16 mouse cellular contexts compared by ENCODE assay signal in genomic region chr11:58990794-58991193, GRCm38 (mm10). TPM values are rescaled to one million over a fixed set of nuclear protein-coding genes. Genes with fewer than 3 reads are reported as not detected.
DNase-seq lines count a peak whose midpoint lies in the region; ATAC-seq and TF ChIP-seq lines count a peak whose summit lies in the region.
"Had no signal": no experiment of that assay in that cellular context is flagged by ENCODE, and none has a peak within 500 bp of the region (broad histone marks: within the 10 kb centered on the region; RNA-seq: fewer than 3 reads in every experiment).

No protein-coding gene starts in this region.

- no peak overlapping the region for H3K4me2 ChIP-seq in midbrain, embryonic 11.5 days
- H3K4me2 ChIP-seq in midbrain, embryonic 13.5 days (replicated peaks), result no peak overlapping the region
- no peak overlapping the region for H3K4me2 ChIP-seq in intestine, postnatal 0 days (replicated peaks; ENCODE audit: low read depth)
- H3K4me2 ChIP-seq: midbrain, embryonic 15.5 days; neural tube, embryonic 12.5 days had no signal

- no peak for TF ChIP-seq CTCF in intestine, postnatal 0 days (IDR thresholded peaks at IDR 0.05; ENCODE audit: low read depth)

- whole genome bisulfite sequencing in midbrain, embryonic 11.5 days, result 87% methylated on average over 9 of the region's 9 CpGs
- 89% methylated on average over 9 of the region's 9 CpGs for WGBS in midbrain, embryonic 13.5 days
- 52% methylated on average over 9 of the region's 9 CpGs for WGBS in heart, embryonic 10.5 days
- WGBS in intestine, postnatal 0 days, result 63% methylated on average over 9 of the region's 9 CpGs

- peaks cover 11% of the 10 kb centered on the region; the same call in 1 of the 2 replicates for H3K36me3 ChIP-seq in midbrain, embryonic 11.5 days (ENCODE audit: control insufficient read depth, insufficient read depth, low read length)
- peaks cover 57% of the 10 kb centered on the region for H3K36me3 ChIP-seq in midbrain, embryonic 13.5 days
- peaks cover 62% of the 10 kb centered on the region for H3K36me3 ChIP-seq in heart, embryonic 10.5 days
- H3K36me3 ChIP-seq in intestine, postnatal 0 days (ENCODE audit: control insufficient read depth, insufficient read depth), result peaks cover 42% of the 10 kb centered on the region

- intact Hi-C loops in gastrocnemius, postnatal 14 days (cut with DNase I; ENCODE audit: low total_unique reads), result no loop called here
- intact Hi-C loops in gastrocnemius, postnatal 36 days (cut with DNase I), result no loop called here

- no peak overlapping the region for H3K9ac ChIP-seq in midbrain, embryonic 11.5 days (ENCODE audit: low read length)
- no peak overlapping the region for H3K9ac ChIP-seq in midbrain, embryonic 13.5 days (replicated peaks)
- no peak overlapping the region for H3K9ac ChIP-seq in intestine, postnatal 0 days (ENCODE audit: low read depth, low read length)
- H3K9ac ChIP-seq: liver, embryonic 14.5 days; midbrain, embryonic 15.5 days; neural tube, embryonic 12.5 days had no signal

- peaks cover 12% of the 10 kb centered on the region for H3K27me3 ChIP-seq in midbrain, embryonic 11.5 days (ENCODE audit: control insufficient read depth, insufficient read depth, low read length)
- H3K27me3 ChIP-seq in midbrain, embryonic 13.5 days, result peaks cover 23% of the 10 kb centered on the region
- peaks cover 25% of the 10 kb centered on the region for H3K27me3 ChIP-seq in heart, embryonic 10.5 days (ENCODE audit: insufficient read depth, poor library complexity, severe bottlenecking)
- peaks cover 3% of the 10 kb centered on the region; the same call in 1 of the 2 replicates for H3K27me3 ChIP-seq in intestine, postnatal 0 days (replicated peaks; ENCODE audit: control insufficient read depth, insufficient read depth, low read length)

- no peaks in the 10 kb centered on the region for H3K9me3 ChIP-seq in midbrain, embryonic 11.5 days (ENCODE audit: control insufficient read depth, low read length)
- H3K9me3 ChIP-seq in midbrain, embryonic 13.5 days, result no peaks in the 10 kb centered on the region
- no peaks in the 10 kb centered on the region for H3K9me3 ChIP-seq in heart, embryonic 10.5 days
- H3K9me3 ChIP-seq in intestine, postnatal 0 days (ENCODE audit: control insufficient read depth), result no peaks in the 10 kb centered on the region
- H3K9me3 ChIP-seq: limb, embryonic 10.5 days; midbrain, embryonic 15.5 days; neural tube, embryonic 12.5 days had no signal

- H3K4me3 ChIP-seq in midbrain, embryonic 11.5 days (ENCODE audit: low read depth, low read length), result no peak overlapping the region
- H3K4me3 ChIP-seq in midbrain, embryonic 13.5 days (replicated peaks), result no peak overlapping the region
- peak overlapping the region; percentile 19; the same call in 1 of the 2 replicates for H3K4me3 ChIP-seq in heart, embryonic 10.5 days
- no peak overlapping the region for H3K4me3 ChIP-seq in intestine, postnatal 0 days (ENCODE audit: low read depth, low read length)
- H3K4me3 ChIP-seq: limb, embryonic 10.5 days; midbrain, embryonic 15.5 days; neural tube, embryonic 12.5 days had no signal

- peak; percentile 39 for DNase-seq in gastrocnemius, postnatal 14 days
- DNase-seq in gastrocnemius, postnatal 36 days, result no peak
- peak; percentile 39 for DNase-seq in midbrain, embryonic 11.5 days (ENCODE audit: low spot score, missing footprints)
- DNase-seq in heart, embryonic 10.5 days (ENCODE audit: low spot score), result peak; percentile 89
- peak; percentile 79 for DNase-seq in heart, postnatal 4 days
- DNase-seq: cerebellum, adult 9-10 months; kidney, adult 9 months; lung, postnatal 4 days had no signal

- H3K27ac ChIP-seq in midbrain, embryonic 11.5 days (ENCODE audit: low read depth, low read length), result no peak overlapping the region
- H3K27ac ChIP-seq in midbrain, embryonic 13.5 days, result no peak overlapping the region
- H3K27ac ChIP-seq in heart, embryonic 10.5 days, result peak overlapping the region; percentile 76
- no peak overlapping the region for H3K27ac ChIP-seq in intestine, postnatal 0 days (ENCODE audit: low read depth, low read length)
- H3K27ac ChIP-seq: hindbrain, postnatal 0 days; limb, embryonic 10.5 days; liver, embryonic 14.5 days; midbrain, embryonic 15.5 days; neural tube, embryonic 12.5 days had no signal

- no peaks in the 10 kb centered on the region; the same call in 1 of the 2 replicates for H3K4me1 ChIP-seq in midbrain, embryonic 11.5 days (ENCODE audit: control insufficient read depth, insufficient read depth, low read length)
- peaks cover 10% of the 10 kb centered on the region for H3K4me1 ChIP-seq in midbrain, embryonic 13.5 days (replicated peaks)
- peaks cover 99% of the 10 kb centered on the region for H3K4me1 ChIP-seq in heart, embryonic 10.5 days
- no peaks in the 10 kb centered on the region for H3K4me1 ChIP-seq in intestine, postnatal 0 days (replicated peaks; ENCODE audit: control insufficient read depth, insufficient read depth, low read length)
- H3K4me1 ChIP-seq: midbrain, embryonic 15.5 days had no signal

- ATAC-seq in midbrain, embryonic 11.5 days (ENCODE audit: low FRiP score), result no peak
- no peak for ATAC-seq in midbrain, embryonic 13.5 days
- ATAC-seq in intestine, postnatal 0 days, result no peak
- ATAC-seq: activated CD4-positive, CD25-positive, alpha-beta regulatory T cell, adult 4 months; hindbrain, postnatal 0 days; midbrain, embryonic 15.5 days had no signal

RNA-seq across cellular contexts. Expression of gene Trim11, which starts 12.9 kb away (rescaled TPM):
- 1 to 10 TPM; 9.3 to 9.6 TPM for total RNA-seq in gastrocnemius, postnatal 14 days (2021)
- 1 to 10 TPM; 5.6 to 7.4 TPM for total RNA-seq in gastrocnemius, postnatal 36 days (2021)
- polyA plus RNA-seq in midbrain, embryonic 11.5 days (2014; fragmentation: Nextera tagmentation; extraction: Ambion mirVana), result 17.6 and 18.5 TPM in 2 replicates
- polyA plus RNA-seq in midbrain, embryonic 13.5 days (2015; fragmentation: Nextera tagmentation; extraction: Ambion mirVana), result 18.7 and 21.9 TPM in 2 replicates
- polyA plus RNA-seq in heart, embryonic 10.5 days (2016; fragmentation: Nextera tagmentation; extraction: Ambion mirVana), result 24.0 and 31.4 TPM in 2 replicates
- total RNA-seq in heart, postnatal 4 days (2021), result 10 to 100 TPM; 21.3 TPM
- 8.9 and 9.7 TPM in 2 replicates for polyA plus RNA-seq in intestine, postnatal 0 days (2015; fragmentation: Nextera tagmentation; extraction: Ambion mirVana)

RNA-seq across cellular contexts. Expression of gene Hist3h2a, which starts 36.3 kb away (rescaled TPM):
- total RNA-seq in gastrocnemius, postnatal 14 days (2021), result 10 to 100 TPM; 15.1 to 16.8 TPM
- total RNA-seq in gastrocnemius, postnatal 36 days (2021), result 10 to 100 TPM in 1 of 2 experiments, 1 to 10 TPM in 1; 9.5 to 10.5 TPM
- polyA plus RNA-seq in midbrain, embryonic 11.5 days (2014; fragmentation: Nextera tagmentation; extraction: Ambion mirVana), result 57.8 and 61.8 TPM in 2 replicates
- 149 and 155 TPM in 2 replicates for polyA plus RNA-seq in midbrain, embryonic 13.5 days (2015; fragmentation: Nextera tagmentation; extraction: Ambion mirVana)
- polyA plus RNA-seq in heart, embryonic 10.5 days (2016; fragmentation: Nextera tagmentation; extraction: Ambion mirVana), result 15.5 and 15.9 TPM in 2 replicates
- total RNA-seq in heart, postnatal 4 days (2021), result 10 to 100 TPM; 46.8 to 50.0 TPM
- 15.8 and 16.7 TPM in 2 replicates for polyA plus RNA-seq in intestine, postnatal 0 days (2015; fragmentation: Nextera tagmentation; extraction: Ambion mirVana)

RNA-seq across cellular contexts. Expression of gene Trim17, which starts 36.3 kb away (rescaled TPM):
- total RNA-seq in gastrocnemius, postnatal 14 days (2021), result under 1 TPM in 1 of 2 experiments, not detected in 1; 0.29 TPM
- under 1 TPM; 0.13 to 0.17 TPM for total RNA-seq in gastrocnemius, postnatal 36 days (2021)
- polyA plus RNA-seq in midbrain, embryonic 11.5 days (2014; fragmentation: Nextera tagmentation; extraction: Ambion mirVana), result 0.45 and 0.62 TPM in 2 replicates
- 1.1 and 1.3 TPM in 2 replicates for polyA plus RNA-seq in midbrain, embryonic 13.5 days (2015; fragmentation: Nextera tagmentation; extraction: Ambion mirVana)
- polyA plus RNA-seq in heart, embryonic 10.5 days (2016; fragmentation: Nextera tagmentation; extraction: Ambion mirVana), result 0.75 and 0.79 TPM in 2 replicates
- total RNA-seq in heart, postnatal 4 days (2021), result under 1 TPM in 1 of 2 experiments, not detected in 1; 0.10 TPM
- polyA plus RNA-seq in intestine, postnatal 0 days (2015; fragmentation: Nextera tagmentation; extraction: Ambion mirVana), result 0.08 and 0.12 TPM in 2 replicates

RNA-seq across cellular contexts. Expression of gene Hist3h2ba, which starts 42.1 kb away (rescaled TPM):
- total RNA-seq in gastrocnemius, postnatal 14 days (2021), result 1 to 10 TPM; 2.1 to 3.7 TPM
- 1 to 10 TPM; 1.1 to 1.5 TPM for total RNA-seq in gastrocnemius, postnatal 36 days (2021)
- 99.9 and 101 TPM in 2 replicates for polyA plus RNA-seq in midbrain, embryonic 11.5 days (2014; fragmentation: Nextera tagmentation; extraction: Ambion mirVana)
- polyA plus RNA-seq in midbrain, embryonic 13.5 days (2015; fragmentation: Nextera tagmentation; extraction: Ambion mirVana), result 383 and 402 TPM in 2 replicates
- polyA plus RNA-seq in heart, embryonic 10.5 days (2016; fragmentation: Nextera tagmentation; extraction: Ambion mirVana), result 4.8 and 9.8 TPM in 2 replicates
- total RNA-seq in heart, postnatal 4 days (2021), result 10 to 100 TPM; 21.8 to 22.6 TPM
- 6.9 and 7.8 TPM in 2 replicates for polyA plus RNA-seq in intestine, postnatal 0 days (2015; fragmentation: Nextera tagmentation; extraction: Ambion mirVana)

RNA-seq across cellular contexts. Expression of gene Rnf187, which starts 52.1 kb away (rescaled TPM):
- total RNA-seq in gastrocnemius, postnatal 14 days (2021), result 100 to 1,000 TPM; 126 to 139 TPM
- total RNA-seq in gastrocnemius, postnatal 36 days (2021), result 10 to 100 TPM; 86.9 to 96.5 TPM
- 354 and 381 TPM in 2 replicates for polyA plus RNA-seq in midbrain, embryonic 11.5 days (2014; fragmentation: Nextera tagmentation; extraction: Ambion mirVana)
- 453 and 491 TPM in 2 replicates for polyA plus RNA-seq in midbrain, embryonic 13.5 days (2015; fragmentation: Nextera tagmentation; extraction: Ambion mirVana)
- 169 and 213 TPM in 2 replicates for polyA plus RNA-seq in heart, embryonic 10.5 days (2016; fragmentation: Nextera tagmentation; extraction: Ambion mirVana)
- total RNA-seq in heart, postnatal 4 days (2021), result 100 to 1,000 TPM; 161 to 165 TPM
- 113 and 117 TPM in 2 replicates for polyA plus RNA-seq in intestine, postnatal 0 days (2015; fragmentation: Nextera tagmentation; extraction: Ambion mirVana)

Comparison
In these comparisons a context has a peak if more than half of its experiments do, and no peak if none do; other contexts are left out.
1. DNase-seq: peak in gastrocnemius, postnatal 14 days (single experiment), midbrain, embryonic 11.5 days (single experiment), heart, embryonic 10.5 days (single experiment) and heart, postnatal 4 days (single experiment); none in gastrocnemius, postnatal 36 days (0 of 2).